Mouse (Mus musculus): Measurements from ENCODE around the gene Slc25a40.

- TF ChIP-seq HCFC1 (IDR thresholded peaks at IDR 0.05; ENCODE audit: low read depth, low read length) (no peak), POLR2A (IDR thresholded peaks at IDR 0.05; ENCODE audit: low read depth, low read length) (no peak)
Observed at GRCm38 (mm10) chr5:8456561-8456960, 33.9 kb downstream of the Slc25a40 start.

All from CH12.LX (cell line).